Mouse (Mus musculus) thymus, adult 2 months (tissue): ENCODE measurements around the gene Zfp59.

Experiments
- CTCF ChIP-seq: fragments of 200-500 bp; IDR thresholded peaks from 2 replicates; pipeline ENCODE4 v1.5.1; 2012; ENCODE audit warnings: mild to moderate bottlenecking, control low read depth, low read length, moderate library complexity, borderline replicate concordance; ENCODE audit not compliant: control insufficient read depth, poor library complexity, insufficient read depth; ENCODE audit errors: extremely low read depth
- POLR2A ChIP-seq: fragments of 200-500 bp; IDR thresholded peaks from 2 replicates; pipeline ENCODE4 v1.6.1; 2012; ENCODE audit warnings: mild to moderate bottlenecking, low read length, control low read depth, moderate library complexity; ENCODE audit not compliant: control insufficient read depth, poor library complexity, insufficient read depth; ENCODE audit errors: extremely low read depth

- TF ChIP-seq POLR2A (no peak), CTCF (no peak)
Measured at GRCm38 (mm10) chr7:27859301-27860251, 21.2 kb downstream of the Zfp59 start.
